Mouse (Mus musculus) forebrain, embryonic 15.5 days (tissue): ENCODE measurements around the gene Chdh. TPM values are rescaled to one million over a fixed set of nuclear protein-coding genes. Genes with fewer than 3 reads are reported as not detected.

Experiments
- ATAC-seq: fragments of 200-750 bp; cut with Nextera tagmentation; replicated peaks from 2 replicates; pipeline ENCODE4 v1.8.0; 2017; ENCODE audit warnings: mild to moderate bottlenecking, moderate TSS enrichment, moderate library complexity
- H3K27ac ChIP-seq: fragments of 300-500 bp; sonication (generic); replicated peaks from 2 replicates; pipeline ENCODE4 v1.5.1; 2015; ENCODE audit warnings: mild to moderate bottlenecking, inconsistent platforms
- H3K27me3 ChIP-seq: fragments of 300-500 bp; sonication (generic); 2 replicates; pipeline ENCODE4 v1.6.1; 2015; ENCODE audit warnings: inconsistent platforms
- H3K36me3 ChIP-seq: fragments of 300-500 bp; sonication (generic); 2 replicates; pipeline ENCODE4 v1.6.1; 2015; ENCODE audit warnings: mild to moderate bottlenecking, inconsistent platforms
- H3K4me1 ChIP-seq: fragments of 300-500 bp; sonication (generic); 2 replicates; pipeline ENCODE4 v1.6.1; 2015; ENCODE audit warnings: inconsistent platforms
- H3K4me2 ChIP-seq: fragments of 300-500 bp; sonication (generic); replicated peaks from 2 replicates; pipeline ENCODE4 v1.6.1; 2015; ENCODE audit warnings: mild to moderate bottlenecking, inconsistent platforms
- H3K4me3 ChIP-seq: fragments of 300-500 bp; sonication (generic); 2 replicates; pipeline ENCODE4 v1.5.1; 2015; ENCODE audit warnings: mild to moderate bottlenecking, inconsistent platforms
- H3K9ac ChIP-seq: fragments of 300-500 bp; sonication (generic); replicated peaks from 2 replicates; pipeline ENCODE4 v1.6.1; 2015; ENCODE audit warnings: mild to moderate bottlenecking, inconsistent platforms
- H3K9me3 ChIP-seq: fragments of 300-500 bp; sonication (generic); 2 replicates; pipeline ENCODE4 v1.6.1; 2016; ENCODE audit warnings: inconsistent platforms
- WGBS: fragments of 180-500 bp; shearing (Covaris S2); methylation state at CpG from one replicate; pipeline ENCODE4 v1.1.7; 2015; ENCODE audit warnings: mixed read lengths; 5-methylcytosine and 5-hydroxymethylcytosine counted together
- microRNA-seq: library from miRNA; unstranded; fragments of <30 nt; microRNA quantifications from one replicate; pipeline ENCODE4, GENCODE M21; 2016
- polyA plus RNA-seq: library from polyadenylated mRNA; unstranded; fragments of >200 nt; fragmentation: Nextera tagmentation; extraction: Ambion mirVana; gene quantifications from 2 replicates; pipeline ENCODE4 v1.2.1, GENCODE M21; 2015

Chdh gene
- polyA plus RNA-seq, 1 experiment from 2014 or later = 0.25 TPM

DNA sequence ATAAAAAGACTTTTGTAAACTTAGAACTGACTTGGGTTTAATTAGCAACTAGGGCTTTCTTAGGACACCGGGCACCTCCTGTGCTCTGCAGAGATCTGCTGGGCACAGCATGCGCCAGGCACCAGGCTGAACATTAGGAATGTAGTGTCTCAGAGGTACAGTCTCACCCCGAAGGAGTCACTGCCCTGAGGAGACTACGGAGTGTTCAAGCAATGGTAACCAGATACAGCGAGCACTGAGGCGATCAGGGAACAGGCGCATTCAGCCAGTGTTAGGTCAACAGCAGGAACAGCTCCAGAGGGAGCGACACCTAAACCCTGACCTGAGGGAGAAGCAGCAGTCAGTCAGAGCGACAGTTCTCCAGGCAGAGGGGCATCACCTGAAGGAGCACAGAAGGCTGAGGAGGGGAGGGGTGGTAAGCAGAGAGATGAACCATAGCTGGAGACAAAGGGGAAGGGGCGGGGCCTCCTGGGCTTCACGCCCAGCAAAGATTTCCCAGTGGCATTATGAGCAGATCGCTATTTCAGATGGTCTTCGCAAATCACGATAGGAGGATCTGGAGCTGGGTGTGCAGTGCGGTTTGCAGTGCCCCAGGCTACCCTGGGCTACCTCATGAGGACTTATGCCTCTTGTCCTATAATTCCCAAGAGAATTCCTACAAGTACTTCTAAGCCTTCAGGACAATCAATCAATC lies 69.4 kb downstream of the Chdh start:
- Histone ChIP-seq H3K9me3 (no peaks in the 10 kb centered on the region), H3K4me1 (no peaks in the 10 kb centered on the region), H3K4me2 (no peak overlapping the region), H3K4me3 (no peak overlapping the region), H3K36me3 (no peaks in the 10 kb centered on the region; the same call in 1 of the 2 replicates), H3K27ac (no peak overlapping the region), H3K27me3 (no peaks in the 10 kb centered on the region), H3K9ac (no peak overlapping the region)
- 80% methylated on average over 15 of the region's 15 CpGs for WGBS
- no peak for ATAC-seq

DNA sequence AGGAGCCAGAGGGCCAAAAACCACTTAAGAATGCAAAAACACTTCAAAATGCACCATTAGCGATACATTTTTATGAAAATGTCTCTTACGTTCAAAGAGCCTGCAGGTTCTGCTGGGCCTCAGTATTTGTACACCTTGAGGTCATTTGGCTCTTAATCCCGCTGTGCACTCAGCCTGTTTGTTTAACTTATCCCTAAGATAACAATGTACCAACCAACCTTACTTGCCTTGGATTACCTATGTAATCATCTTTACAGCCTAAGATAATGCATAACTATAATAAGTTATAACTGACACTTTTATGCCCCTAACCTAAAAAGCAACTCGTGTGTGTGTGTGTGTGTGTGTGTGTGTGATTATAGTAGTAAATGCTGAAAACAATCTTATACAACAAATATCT lies 70.9 kb downstream of the Chdh start:
- H3K4me3 ChIP-seq = no peak overlapping the region
- H3K9me3 ChIP-seq = no peaks in the 10 kb centered on the region
- no peaks in the 10 kb centered on the region for H3K4me1 ChIP-seq
- H3K27me3 ChIP-seq = no peaks in the 10 kb centered on the region
- WGBS = 92% methylated on average over 4 of the region's 4 CpGs
- no peak overlapping the region for H3K4me2 ChIP-seq
- H3K9ac ChIP-seq = no peak overlapping the region
- H3K27ac ChIP-seq = no peak overlapping the region
- ATAC-seq = no peak
- H3K36me3 ChIP-seq = no peaks in the 10 kb centered on the region; the same call in 1 of the 2 replicates

Small RNA genes within 50 kb of the gene (microRNA-seq; reads per million reads assigned to microRNA genes)
- gene Mir6947 = not detected

Other genes with a start within 250 kb of the Chdh start
- gene Selenok, start 40.7 kb upstream of the Chdh start, polyA plus RNA-seq = 440 and 448 TPM in 2 replicates
- gene Actr8, start 30.7 kb upstream of the Chdh start, polyA plus RNA-seq = 85.2 and 86.6 TPM in 2 replicates
- 1.3 and 1.8 TPM in 2 replicates for gene Il17rb, start 127 bp upstream of the Chdh start, polyA plus RNA-seq